Mouse (Mus musculus) retina, embryonic 14.5 days (tissue): Measurements from ENCODE around the gene Tgif1.
"Not testable (repeated sequence)": the region's sequence is repeated elsewhere in the genome, so short reads cannot be mapped to it uniquely, and the experiment has no call there.

Experiments
- DNase-seq: peaks from one replicate; pipeline ENCODE4 v3.0.0-alpha.2; 2015; ENCODE audit warnings: low spot score

Gene Tgif1

DNA sequence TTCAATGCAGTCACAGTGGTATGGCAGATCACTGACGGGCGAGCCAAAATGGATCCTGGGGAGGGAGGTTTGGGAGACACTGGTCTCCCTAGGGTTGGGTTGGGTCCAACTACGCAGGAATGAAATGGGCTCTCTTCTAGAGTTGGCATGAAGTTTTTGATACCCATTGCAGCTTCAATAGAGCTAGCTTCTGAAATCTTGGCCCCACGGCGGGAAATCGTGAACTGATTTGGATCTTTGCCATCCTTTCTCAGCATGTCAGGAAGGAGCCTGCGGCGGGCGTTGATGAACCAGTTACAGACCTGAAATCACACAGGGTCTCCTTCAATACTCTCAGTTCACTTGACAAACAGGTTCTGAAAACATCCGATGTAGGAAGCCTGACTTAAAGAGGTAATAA is 8.4 kb downstream of the Tgif1 start:
- no peak for DNase-seq

DNA sequence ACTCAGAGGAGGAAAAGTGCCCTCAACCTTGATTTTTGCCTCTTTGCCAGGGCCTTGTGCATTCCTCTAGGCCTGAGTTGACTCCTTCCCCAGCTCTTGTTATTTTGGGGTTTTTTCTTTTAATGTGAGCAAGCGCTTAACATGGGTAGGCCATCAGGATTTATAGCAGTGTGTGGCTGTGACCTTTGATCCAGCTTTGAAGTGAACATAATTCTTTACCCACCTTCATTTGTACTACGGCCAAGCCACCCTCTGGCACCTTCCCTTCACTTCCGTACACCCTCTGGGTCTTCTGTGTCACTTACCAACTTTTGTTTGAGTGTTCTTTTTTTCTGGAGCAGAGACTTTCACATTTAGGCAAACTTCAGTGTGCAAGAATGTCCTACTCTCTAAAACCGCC is 10.1 kb downstream of the Tgif1 start:
- DNase-seq, result no peak

DNA sequence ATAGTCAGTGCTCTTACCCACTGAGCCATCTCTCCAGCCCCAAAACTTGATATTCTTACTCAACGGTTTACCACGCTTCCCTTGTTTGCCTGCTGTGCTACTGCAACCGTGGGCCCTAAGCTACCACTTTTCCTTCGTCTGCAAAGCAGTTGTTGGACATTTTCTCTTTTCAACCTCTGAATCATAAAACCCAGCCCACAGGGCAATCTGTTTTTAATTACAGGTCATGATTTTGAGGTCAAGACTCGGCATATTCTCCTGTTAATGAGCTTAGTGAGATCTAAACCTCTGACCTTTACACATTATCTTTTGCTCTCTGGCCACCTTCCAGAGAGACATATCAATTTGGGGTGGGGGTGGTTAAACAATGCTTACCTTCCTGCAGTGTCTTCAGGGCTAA is 14.8 kb downstream of the Tgif1 start:
- DNase-seq, result no peak

DNA sequence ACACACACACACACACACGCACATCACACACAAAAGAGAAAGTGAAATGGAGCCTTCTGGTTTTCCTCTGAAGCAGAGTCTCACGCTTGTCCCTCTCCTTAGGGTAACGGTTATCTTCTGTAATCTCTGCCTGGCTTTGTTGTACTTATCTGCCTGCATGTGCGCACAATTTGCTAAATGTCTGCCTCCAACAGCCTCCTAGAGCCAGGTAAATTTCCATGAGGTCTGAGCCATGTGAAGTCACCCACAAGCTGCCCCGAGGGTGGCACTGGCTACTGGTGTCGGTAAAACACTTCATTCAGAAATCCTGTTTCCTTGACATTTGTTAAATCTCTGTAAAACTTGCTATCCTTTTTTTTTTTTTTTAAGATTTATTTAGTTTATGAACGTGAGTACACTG is 15.3 kb downstream of the Tgif1 start:
- no peak for DNase-seq

DNA sequence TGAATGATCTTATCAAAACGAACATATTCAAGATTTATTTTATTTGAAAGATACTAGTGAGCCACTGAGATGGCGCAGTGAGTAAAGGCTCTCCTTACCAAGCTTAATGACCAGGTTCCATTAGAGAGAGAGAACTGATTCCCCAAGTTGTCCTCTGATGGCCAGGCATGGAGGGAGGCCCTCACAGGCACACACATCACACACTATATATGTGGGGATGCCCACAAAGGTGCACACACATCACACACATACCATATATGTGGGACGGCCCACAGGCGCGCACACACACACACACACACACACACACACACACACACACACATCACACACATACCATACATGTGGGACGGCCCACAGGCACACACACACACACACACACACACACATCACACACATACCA is 15.9 kb downstream of the Tgif1 start:
- not testable (repeated sequence) for DNase-seq

DNA sequence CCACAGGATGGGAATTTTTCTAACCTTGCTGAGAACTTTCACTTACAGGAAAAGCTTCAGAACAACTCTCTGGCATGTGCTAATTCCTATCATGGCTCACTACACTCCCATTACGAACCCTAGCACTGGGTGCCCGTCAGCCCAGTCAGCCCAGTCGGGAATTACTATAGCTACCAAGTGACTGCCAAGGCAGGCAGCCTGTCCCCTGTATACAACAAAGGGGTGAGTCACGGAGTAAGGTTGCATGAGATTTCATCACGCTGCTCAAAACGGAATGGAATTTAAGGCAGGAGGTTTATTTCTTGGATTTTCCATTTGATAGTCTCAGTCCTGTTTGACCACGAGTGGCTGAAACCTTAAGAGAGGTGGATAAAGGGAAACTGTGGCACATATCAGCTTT is 16.5 kb downstream of the Tgif1 start:
- no peak for DNase-seq

DNA sequence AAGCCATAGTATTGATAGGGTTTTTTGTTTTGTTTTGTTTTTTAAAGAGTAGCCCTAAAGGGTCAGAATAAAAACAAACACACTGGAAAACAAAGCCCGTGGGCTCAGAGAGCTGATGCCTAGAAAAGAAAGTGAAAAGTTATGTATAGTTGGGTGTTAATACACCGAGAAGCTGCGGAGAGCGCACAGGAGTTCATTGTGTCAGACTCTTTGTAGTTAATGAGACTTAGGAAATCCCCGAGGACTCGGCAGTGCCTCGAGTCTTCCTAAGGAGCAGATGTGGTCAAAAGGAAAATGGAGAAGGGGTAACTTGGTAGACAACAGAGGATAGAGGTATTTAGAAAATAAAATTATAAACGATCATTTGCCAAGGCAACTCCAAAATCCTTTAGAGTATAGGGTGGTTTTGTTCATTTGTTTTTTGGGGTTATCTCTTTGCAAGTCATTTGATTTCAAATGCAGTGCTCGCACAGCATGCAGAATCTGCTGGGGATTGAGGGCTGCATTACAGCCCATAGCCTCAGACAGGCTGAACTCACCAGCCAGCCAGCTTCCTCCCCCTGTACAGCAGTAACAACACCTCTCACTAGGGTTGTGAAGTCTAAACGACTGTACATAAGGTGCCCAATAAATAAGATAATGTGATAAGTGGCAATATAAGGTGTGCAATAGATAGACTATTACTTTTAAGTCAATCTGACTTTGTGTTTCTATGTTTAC is 18.1 kb downstream of the Tgif1 start:
- DNase-seq, result peak; percentile 44

DNA sequence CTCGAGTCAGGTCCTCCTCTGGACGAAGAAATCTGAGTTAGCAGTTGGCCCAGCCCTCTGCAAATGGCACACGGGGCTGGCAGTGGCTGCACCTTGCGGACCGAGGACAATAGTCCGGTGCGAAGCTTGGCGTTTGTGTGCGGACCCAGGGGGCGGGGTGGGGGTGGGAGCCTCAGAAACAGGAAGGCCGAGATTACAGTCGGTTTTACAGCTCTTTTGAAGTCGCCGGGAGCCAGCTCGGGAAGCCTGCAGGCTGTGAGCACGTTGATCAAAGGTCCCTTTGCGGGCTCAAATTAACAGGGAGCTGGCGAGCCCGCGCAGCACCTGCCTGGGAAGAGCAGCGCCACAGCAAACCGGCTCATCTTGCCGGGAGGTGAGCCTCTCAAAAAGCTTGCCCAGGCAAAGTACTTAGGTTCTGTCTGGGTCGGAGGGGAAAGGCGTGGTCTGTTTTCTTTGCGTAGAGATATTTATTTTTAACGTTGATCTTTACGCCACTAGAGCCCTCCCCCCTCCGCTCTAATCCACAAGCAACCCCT is 18.8 kb downstream of the Tgif1 start:
- DNase-seq, result peak; percentile 46

DNA sequence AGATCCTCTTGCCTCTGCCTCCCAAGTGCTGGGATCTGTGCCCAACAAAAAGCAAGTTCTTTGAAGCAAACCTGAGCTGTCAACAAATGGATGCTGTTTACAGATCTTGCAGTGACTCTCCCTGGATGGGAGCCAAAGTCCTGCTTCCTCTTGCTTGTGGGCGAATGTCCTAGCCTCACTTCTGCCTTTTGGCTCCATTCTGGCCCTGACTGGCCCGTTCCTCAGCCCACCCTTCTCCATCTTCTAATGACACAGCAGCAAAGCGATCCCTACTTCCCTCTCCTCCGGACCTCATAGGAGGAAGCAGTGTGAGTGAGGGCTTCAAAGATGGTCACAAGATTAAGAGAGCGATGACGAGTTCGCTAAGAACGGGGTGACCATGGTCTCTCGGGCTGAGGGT is 20.8 kb downstream of the Tgif1 start:
- DNase-seq, result no peak

DNA sequence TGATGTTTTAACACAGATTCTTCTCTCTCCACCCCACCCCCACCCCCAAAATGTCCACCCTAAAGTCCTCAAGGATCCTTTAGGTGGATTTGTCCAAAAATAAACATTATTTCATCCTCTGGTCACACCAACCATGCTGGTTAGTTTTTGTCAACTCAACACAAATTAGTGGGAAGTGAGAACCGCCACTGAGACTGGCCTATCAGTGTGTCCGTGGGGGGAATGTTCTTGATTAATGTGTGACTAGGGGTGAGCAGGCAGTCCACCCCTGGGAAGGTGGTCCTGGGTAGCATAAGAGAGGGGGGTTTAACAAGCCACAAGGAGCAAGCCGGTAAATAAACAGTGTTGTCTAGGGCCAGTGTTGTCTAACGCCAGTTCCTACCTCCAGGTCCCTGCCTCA is 21.8 kb downstream of the Tgif1 start:
- no peak for DNase-seq

DNA sequence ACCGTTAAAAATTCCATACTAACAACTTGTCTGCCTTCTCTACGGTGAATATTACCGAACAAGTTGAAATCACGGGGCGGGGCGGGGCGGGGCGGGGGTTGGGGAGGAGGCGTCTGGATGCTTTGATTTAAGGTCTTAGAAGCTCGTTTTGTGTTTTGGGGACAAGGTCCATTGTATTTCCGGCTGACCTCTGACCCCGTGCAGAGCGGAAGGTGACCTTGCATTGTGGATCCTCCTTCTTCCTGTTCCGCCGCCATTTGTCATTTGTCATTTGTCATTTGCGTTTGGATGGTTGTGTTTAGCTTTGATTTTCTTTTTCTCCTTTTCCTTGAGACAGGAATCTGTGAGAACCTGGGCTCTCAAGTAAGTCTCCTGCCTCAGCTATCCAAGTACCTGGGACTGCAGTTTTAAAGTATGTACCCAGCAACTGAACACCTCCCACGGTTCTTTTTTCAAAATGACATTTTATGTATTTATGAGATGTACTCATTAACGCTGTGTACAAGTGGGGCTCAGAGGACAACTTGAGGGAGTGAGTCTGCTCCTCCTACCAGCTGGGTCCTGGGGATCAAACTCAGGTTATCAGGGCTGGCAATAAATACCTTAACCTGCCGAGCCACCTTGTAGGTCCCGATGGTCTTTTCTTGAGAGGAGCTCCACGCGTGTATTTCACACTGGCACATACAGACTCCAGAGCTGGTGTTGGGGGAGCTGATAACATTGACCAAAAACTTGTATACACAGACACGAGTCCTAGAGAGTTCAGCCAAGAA is 23.2 kb downstream of the Tgif1 start:
- DNase-seq, result no peak

DNA sequence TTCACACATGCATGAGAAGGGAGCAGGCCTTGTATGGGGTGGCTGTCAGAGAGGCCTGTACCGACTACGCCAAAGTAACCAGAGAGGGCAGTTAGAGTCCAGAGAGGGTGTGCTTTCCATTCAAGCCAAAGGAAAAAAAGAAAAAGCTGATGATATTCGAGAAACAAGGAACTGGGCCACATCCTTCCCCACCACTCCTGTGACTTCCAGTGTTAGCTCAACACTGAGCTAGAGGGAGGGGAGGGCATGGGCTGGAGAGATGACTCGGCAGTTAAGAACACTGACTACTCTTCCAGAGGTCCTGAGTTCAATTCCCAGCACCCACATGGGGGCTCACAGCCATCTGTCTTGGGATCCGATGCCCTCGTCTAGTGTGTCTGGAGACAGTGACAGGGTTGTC is 24.1 kb downstream of the Tgif1 start:
- DNase-seq, result no peak

DNA sequence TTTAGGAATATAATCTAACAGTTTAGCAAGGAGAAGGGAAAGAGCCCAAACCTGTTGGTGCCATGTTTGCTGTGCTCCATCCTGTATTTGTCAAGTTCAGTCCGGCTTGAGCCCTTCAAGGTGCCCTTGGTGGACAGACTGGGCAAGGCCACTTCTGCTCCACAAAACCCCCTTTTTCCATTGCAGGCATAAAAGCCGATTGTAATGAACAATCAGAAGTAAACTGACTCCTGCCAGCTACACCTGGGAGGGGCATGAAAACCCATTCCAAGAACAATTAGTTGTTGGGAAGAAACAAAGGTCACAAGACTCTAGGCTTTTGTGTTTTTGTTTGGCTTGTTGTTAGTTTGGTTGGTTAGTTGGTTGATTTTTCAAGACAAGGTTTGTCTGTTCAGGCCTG is 24.8 kb downstream of the Tgif1 start:
- no peak for DNase-seq

DNA sequence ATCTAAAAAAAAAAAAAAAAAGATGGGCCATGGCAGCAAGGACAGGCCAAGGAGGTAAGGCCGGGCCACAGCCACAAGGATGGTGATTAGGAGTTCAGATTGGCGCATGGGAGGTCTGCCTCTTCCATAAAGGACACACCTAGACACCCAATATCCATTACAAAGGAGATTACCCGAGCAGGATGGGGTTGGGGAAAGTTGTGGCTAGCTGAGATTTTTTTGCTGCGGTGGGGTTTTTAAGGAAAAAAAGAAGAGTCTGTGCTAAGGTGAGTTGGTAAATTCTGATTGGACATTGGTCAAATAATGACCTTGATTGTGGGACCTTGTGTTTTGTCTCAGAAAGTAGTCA is 25.2 kb downstream of the Tgif1 start:
- no peak for DNase-seq

DNA sequence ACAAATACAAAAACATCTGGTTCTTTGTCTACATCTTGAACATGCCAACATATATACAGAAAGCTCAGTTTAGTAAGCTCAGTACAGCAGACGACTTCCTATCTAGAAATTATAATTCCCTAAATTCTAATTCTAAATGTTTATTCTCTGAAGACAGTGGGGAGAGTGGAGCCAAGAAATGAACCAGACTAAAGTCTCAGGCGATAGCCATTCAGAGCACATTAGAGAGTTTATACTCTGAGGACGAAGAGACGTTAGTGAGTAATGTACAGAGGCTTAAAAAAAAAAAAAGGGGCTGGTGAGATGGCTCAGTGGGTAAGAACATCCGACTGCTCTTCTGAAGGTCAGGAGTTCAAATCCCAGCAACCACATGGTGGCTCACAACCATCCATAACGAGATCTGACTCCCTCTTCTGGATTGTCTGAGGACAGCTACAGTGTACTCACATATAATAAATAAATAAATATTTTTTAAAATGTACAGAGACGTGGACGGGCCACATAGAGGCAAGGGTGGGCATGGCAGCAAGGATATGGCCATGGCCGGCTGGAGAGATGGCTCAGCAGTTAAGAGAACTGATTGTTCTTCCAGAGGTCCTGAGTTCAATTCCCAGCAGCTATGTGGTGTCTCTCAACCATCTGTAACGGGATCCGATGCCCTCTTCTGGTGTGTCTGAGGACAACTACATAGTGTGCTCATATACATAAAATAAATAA is 25.7 kb downstream of the Tgif1 start:
- DNase-seq, result not testable (repeated sequence)

DNA sequence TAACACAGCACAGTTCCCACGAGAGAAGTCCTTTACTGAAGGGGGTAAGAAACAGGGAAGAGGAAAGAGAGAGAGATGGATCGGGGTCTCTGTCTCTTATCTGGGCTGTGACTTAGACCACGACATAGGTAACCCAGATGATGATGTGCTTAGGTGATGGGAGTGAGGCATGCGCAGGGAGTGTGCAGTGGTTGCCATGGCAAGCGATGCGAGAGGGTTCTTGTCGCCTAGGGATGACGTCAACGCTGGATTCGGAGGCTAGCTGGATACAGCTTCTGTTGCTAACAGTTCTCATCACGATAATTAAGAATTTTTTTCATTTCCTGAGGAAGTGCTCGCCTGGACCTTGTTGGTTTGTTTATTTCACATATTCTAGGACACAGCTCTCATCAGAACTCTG is 27.1 kb downstream of the Tgif1 start:
- no peak for DNase-seq

DNA sequence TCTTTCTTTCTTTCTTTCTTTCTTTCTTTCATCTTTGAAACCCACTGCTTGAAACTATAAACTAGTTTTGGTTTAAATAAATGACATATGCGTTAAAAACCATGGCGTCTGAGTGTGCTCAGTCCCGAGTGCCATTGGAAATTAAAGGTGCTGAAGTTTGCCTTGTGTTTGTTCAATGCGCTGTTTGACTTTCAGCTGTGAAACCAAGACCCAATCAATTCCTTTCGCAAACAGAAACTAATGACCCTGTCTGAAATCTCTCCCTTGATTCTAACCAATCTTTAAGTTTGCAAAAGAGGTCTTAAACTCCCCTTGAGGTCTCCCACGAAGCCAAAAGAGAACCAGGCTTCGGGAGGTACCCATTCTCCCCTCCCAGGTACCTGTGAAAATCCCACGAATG is 30.3 kb downstream of the Tgif1 start:
- no peak for DNase-seq

DNA sequence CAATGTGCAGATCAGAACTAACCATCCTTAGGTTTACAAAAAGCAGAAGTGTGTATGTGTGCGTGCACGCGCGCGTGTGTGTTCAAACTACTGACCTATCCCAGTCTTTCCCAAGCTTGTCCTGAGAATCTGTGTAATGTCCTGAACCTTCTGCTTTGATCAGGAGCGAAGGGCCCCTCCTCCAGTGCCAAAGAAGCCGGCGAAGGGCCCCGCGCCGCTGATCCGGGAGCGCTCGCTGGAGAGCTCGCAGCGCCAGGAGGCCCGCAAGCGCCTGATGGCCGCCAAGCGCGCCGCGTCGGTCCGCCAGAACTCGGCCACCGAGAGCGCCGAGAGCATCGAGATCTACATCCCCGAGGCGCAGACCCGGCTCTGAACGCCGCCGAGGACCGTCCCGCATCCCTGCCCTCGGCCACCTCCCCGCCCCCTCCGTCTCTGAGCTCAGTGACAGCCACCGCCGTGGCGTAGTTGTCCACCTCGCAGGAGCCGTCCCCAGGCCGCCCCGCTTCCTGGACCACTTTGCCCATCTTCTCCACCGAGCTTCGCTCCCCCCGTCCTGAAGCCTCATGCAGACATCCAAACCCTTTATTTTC is 35.4 kb downstream of the Tgif1 start:
- peak; percentile 57 for DNase-seq

DNA sequence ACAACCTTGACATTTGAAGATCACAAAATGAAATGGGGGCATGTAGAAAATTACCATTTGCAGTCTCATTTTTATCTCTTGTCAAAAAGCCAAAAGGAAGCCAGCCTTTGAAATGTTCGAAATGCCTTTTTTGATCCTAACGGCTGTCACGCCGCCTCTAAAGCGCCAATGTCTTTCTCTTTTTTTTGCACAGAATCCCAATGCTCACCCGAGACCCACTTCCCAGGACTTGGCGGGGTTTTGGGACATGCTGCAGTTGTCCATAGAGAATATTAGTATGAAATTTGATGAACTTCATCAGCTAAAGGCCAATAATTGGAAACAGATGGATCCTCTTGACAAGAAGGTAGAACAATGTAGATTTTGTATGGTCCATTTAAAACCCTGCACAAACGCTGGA is 38.3 kb downstream of the Tgif1 start:
- DNase-seq, result no peak

DNA sequence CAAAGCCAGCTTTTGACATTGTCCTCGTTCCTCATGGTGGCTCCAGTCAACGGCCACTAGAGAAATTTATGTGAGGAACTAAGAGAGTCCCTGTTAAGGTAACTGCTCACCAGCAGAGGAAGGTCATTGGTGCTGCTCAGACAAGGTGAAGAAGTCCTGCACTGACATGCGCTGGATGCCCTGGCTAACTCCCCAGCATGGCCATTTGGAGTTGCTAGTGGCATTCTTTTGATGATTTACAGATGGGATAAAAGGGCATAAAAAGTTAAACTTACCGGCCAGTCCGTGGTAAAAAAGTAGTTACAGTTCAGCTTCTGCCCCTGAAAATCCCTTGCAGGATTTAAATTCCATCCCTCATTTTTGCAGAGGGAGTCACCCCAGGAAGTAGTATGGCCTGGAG is 42.6 kb downstream of the Tgif1 start:
- DNase-seq, result no peak

DNA sequence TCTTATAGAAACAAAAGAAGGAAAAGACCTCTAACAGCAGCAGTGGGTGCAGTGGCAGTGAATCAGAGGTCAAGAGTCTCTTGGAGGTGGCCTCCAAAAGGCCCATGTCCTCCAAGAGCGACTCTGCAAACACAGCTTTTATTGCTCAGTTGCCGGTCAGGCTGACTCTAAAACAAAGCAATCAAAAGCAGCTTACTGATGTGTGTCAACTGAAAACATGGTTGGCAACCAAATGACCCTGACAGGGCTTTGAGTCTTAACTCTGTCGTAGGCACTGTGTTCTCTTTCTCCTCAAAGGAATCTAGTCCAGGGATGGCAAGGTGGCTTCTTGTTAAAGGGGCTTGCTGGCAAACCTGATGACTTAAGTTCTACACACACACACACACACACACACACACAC is 43.6 kb downstream of the Tgif1 start:
- no peak for DNase-seq

DNA sequence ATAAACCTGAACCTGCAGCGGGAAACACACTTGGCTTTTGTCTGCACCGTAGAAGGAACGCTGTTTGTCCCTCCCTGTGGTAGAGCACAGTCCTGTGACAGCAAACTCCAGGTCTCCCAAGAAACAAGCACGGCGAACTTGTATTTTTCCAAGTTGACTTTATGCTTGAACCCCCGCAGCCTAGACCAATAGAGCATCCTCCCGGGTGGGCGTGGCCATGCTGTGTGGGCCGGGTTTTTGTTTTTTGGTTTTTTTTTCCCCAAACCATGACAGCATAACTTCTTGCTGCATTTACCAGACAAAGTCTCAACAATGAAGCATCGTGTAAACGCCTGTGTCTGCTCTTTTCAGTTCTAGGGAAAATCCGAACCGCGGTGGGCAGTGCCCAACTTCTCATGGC is 44.5 kb downstream of the Tgif1 start:
- DNase-seq, result no peak

DNA sequence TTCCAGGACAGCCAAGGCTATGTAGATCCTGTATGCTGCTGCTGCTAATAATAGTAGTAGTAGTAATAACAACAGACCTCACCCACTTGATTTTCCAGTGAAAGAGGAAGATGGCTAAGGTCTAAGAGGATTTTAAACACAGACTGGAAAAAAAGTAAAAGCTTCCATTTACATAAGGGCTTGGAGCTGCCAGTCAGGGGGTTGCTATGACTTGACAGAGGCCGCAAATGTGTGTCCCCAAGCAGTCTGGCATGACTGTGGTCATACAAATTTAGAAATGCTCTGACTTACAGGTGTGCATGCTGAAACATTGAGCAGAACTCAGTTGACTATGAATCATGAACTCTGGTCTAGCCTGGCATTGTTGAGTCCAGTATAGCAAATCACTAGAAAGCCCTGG is 45.5 kb downstream of the Tgif1 start:
- no peak for DNase-seq
